Mouse (Mus musculus) lung, embryonic 16.5 days (tissue): Measurements from ENCODE around the gene Scp2. TPM values are rescaled to one million over a fixed set of nuclear protein-coding genes. Genes with fewer than 3 reads are reported as not detected.

ENCODE experiments used
- ATAC-seq: fragments of 200-750 bp; cut with Nextera tagmentation; 2 replicates; pipeline ENCODE4 v1.8.0; 2017; ENCODE audit warnings: low read depth, mild to moderate bottlenecking, moderate library complexity
- H3K27ac ChIP-seq: fragments of 300-500 bp; sonication (generic); 2 replicates; pipeline ENCODE4 v1.5.1; 2014; ENCODE audit warnings: mild to moderate bottlenecking, control low read depth, low read length
- H3K27me3 ChIP-seq: fragments of 300-500 bp; sonication (generic); 2 replicates; pipeline ENCODE4 v1.6.1; 2014; ENCODE audit warnings: low read depth, low read length, mixed read lengths; ENCODE audit not compliant: control insufficient read depth, insufficient read depth
- H3K36me3 ChIP-seq: fragments of 300-500 bp; sonication (generic); 2 replicates; pipeline ENCODE4 v1.6.1; 2014; ENCODE audit warnings: low read length; ENCODE audit not compliant: control insufficient read depth, insufficient read depth
- H3K4me1 ChIP-seq: fragments of 300-500 bp; sonication (generic); replicated peaks from 2 replicates; pipeline ENCODE4 v1.6.1; 2014; ENCODE audit warnings: low read length, mixed read lengths; ENCODE audit not compliant: control insufficient read depth, insufficient read depth
- H3K4me2 ChIP-seq: fragments of 300-500 bp; sonication (generic); 2 replicates; pipeline ENCODE4 v1.6.1; 2014; ENCODE audit warnings: low read depth, low read length, control low read depth
- H3K4me3 ChIP-seq: fragments of 300-500 bp; sonication (generic); 2 replicates; pipeline ENCODE4 v1.5.1; 2014; ENCODE audit warnings: mild to moderate bottlenecking, low read length, control low read depth
- H3K9ac ChIP-seq: fragments of 300-500 bp; sonication (generic); 2 replicates; pipeline ENCODE4 v1.6.1; 2014; ENCODE audit warnings: low read length, control low read depth
- H3K9me3 ChIP-seq: fragments of 300-500 bp; sonication (generic); 2 replicates; pipeline ENCODE4 v1.6.1; 2016; ENCODE audit warnings: low read length; ENCODE audit not compliant: control insufficient read depth
- WGBS: fragments of 180-500 bp; shearing (Covaris S2); extraction: QIAGEN DNeasy Blood & Tissue Kit; methylation state at CpG from one replicate; pipeline ENCODE4 v1.1.7; 2014; 5-methylcytosine and 5-hydroxymethylcytosine counted together
- polyA plus RNA-seq: library from polyadenylated mRNA; unstranded; fragments of >200 nt; fragmentation: Nextera tagmentation; extraction: Ambion mirVana; gene quantifications from 2 replicates; pipeline ENCODE4 v1.2.1, GENCODE M21; 2015

Scp2 gene
- polyA plus RNA-seq, 1 experiment from 2014 or later, result 326 TPM

DNA sequence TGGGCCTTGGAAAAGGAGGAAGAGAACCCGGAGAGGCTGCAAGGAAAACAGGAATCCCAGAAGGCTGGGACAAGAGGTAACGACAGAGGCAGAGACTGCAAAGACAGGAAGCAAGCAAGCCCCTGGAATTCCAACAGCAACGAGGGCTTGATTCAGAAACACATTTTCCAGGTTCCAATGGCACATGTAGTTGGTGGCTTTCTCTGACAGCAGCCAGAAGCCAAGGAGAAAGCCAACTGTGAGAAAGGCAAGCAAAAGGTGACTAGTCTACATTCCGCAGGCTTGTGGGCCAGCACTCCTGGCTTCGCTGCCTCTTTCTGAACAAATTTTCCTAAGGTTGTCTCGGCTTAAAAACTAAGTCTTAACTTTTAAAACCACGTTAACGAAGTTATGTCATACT is 74.1 kb downstream of the Scp2 start:
- Histone ChIP-seq H3K4me1 (peaks cover 12% of the 10 kb centered on the region), H3K27ac (peak overlapping the region; percentile 26), H3K36me3 (peaks cover 6% of the 10 kb centered on the region), H3K9me3 (no peaks in the 10 kb centered on the region), H3K4me2 (peak overlapping the region; percentile 55), H3K4me3 (peak overlapping the region; percentile 65), H3K9ac (peak overlapping the region; percentile 76), H3K27me3 (no peaks in the 10 kb centered on the region)
- WGBS, result 6% methylated on average over 8 of the region's 8 CpGs
- no peak for ATAC-seq

GRCm38 (mm10) chr4:108070286-108070685 is 74.5 kb downstream of the Scp2 start:
- no peak for ATAC-seq
- Histone ChIP-seq H3K27ac (peak overlapping the region; percentile 26), H3K4me2 (peak overlapping the region; percentile 55), H3K27me3 (no peaks in the 10 kb centered on the region), H3K4me3 (peak overlapping the region; percentile 65), H3K4me1 (peaks cover 12% of the 10 kb centered on the region), H3K36me3 (peaks cover 10% of the 10 kb centered on the region), H3K9me3 (no peaks in the 10 kb centered on the region), H3K9ac (peak overlapping the region; percentile 76)
- 43% methylated on average over 4 of the region's 4 CpGs for WGBS

DNA sequence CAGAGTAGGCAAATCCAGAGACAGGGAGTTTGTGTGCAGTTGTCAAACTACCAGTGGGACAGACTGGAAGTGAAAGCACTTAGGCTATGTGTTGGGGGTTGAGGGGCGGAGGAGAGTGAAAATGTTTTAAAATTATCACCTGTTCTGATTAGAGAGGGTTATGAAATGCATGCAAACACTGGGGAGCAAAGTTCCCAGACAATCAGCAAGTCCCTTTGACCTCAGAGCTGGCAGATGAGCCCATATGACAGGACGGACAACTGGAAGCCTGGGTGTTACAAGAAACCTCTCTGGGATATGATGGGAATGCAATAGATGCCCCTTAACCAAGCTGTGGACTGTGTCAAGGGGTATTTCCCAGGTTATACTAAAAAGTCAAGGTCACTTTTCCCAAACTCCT is 76.7 kb downstream of the Scp2 start:
- H3K4me1 ChIP-seq, result peaks cover 13% of the 10 kb centered on the region
- H3K9me3 ChIP-seq, result no peaks in the 10 kb centered on the region
- no peak overlapping the region for H3K27ac ChIP-seq
- H3K4me3 ChIP-seq, result no peak overlapping the region
- H3K27me3 ChIP-seq, result no peaks in the 10 kb centered on the region
- ATAC-seq, result no peak
- WGBS, result 69% methylated on average over 2 of the region's 2 CpGs
- no peak overlapping the region for H3K9ac ChIP-seq
- H3K36me3 ChIP-seq, result peaks cover 15% of the 10 kb centered on the region
- no peak overlapping the region for H3K4me2 ChIP-seq

- no peak overlapping the region for H3K9ac ChIP-seq
- peaks cover 13% of the 10 kb centered on the region for H3K4me1 ChIP-seq
- WGBS, result 85% methylated on average over 7 of the region's 7 CpGs
- no peak overlapping the region for H3K4me2 ChIP-seq
- H3K36me3 ChIP-seq, result peaks cover 22% of the 10 kb centered on the region
- ATAC-seq, result no peak
- H3K9me3 ChIP-seq, result 0 out of 2 replicates have a peak, but pooled peaks cover under 1% of the 10 kb centered on the region
- no peaks in the 10 kb centered on the region for H3K27me3 ChIP-seq
- H3K27ac ChIP-seq, result no peak overlapping the region
- H3K4me3 ChIP-seq, result no peak overlapping the region
Observed at GRCm38 (mm10) chr4:108067261-108067660, 77.5 kb downstream of the Scp2 start.

DNA sequence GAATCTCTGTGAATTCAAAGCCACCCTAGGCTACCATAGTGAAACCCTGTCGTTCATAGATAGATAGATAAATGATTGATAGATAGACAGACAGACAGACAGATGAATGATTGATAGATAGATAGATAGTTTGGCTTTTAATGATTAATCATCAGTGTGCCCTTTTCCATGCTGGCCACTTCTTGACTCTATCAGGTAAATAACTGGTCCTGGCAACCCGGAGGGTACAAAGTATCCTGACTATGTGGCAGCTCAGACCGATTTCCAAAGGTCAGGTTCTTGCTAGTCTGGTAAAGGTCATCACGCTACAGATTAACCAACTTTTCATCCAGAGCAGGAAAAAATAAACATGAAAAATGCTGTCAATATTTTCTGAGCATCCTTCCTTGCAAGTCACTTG is 78.2 kb downstream of the Scp2 start:
- 0 out of 2 replicates have a peak, but pooled peaks cover 2% of the 10 kb centered on the region for H3K9me3 ChIP-seq
- no peak overlapping the region for H3K9ac ChIP-seq
- H3K27me3 ChIP-seq, result no peaks in the 10 kb centered on the region
- WGBS, result 64% methylated on average over 4 of the region's 4 CpGs
- no peak overlapping the region for H3K4me2 ChIP-seq
- no peak overlapping the region for H3K4me3 ChIP-seq
- peaks cover 10% of the 10 kb centered on the region for H3K4me1 ChIP-seq
- no peak for ATAC-seq
- peaks cover 26% of the 10 kb centered on the region for H3K36me3 ChIP-seq
- no peak overlapping the region for H3K27ac ChIP-seq

- no peak overlapping the region for H3K9ac ChIP-seq
- no peak for ATAC-seq
- WGBS, result 57% methylated on average over 2 of the region's 2 CpGs
- H3K9me3 ChIP-seq, result 0 out of 2 replicates have a peak, but pooled peaks cover 2% of the 10 kb centered on the region
- H3K4me1 ChIP-seq, result peaks cover 9% of the 10 kb centered on the region
- H3K36me3 ChIP-seq, result peaks cover 27% of the 10 kb centered on the region
- H3K27ac ChIP-seq, result no peak overlapping the region
- no peak overlapping the region for H3K4me2 ChIP-seq
- H3K4me3 ChIP-seq, result no peak overlapping the region
- H3K27me3 ChIP-seq, result no peaks in the 10 kb centered on the region
Observed at GRCm38 (mm10) chr4:108065176-108065844, 79.5 kb downstream of the Scp2 start.

GRCm38 (mm10) chr4:108063616-108064015 is 81.2 kb downstream of the Scp2 start:
- Histone ChIP-seq H3K36me3 (peaks cover 33% of the 10 kb centered on the region), H3K9me3 (0 out of 2 replicates have a peak, but pooled peaks cover 2% of the 10 kb centered on the region), H3K9ac (no peak overlapping the region), H3K4me3 (no peak overlapping the region), H3K27me3 (no peaks in the 10 kb centered on the region), H3K27ac (no peak overlapping the region), H3K4me1 (peaks cover 3% of the 10 kb centered on the region; the same call in 1 of the 2 replicates), H3K4me2 (no peak overlapping the region)
- ATAC-seq, result no peak
- 67% methylated on average over 6 of the region's 6 CpGs for WGBS

DNA sequence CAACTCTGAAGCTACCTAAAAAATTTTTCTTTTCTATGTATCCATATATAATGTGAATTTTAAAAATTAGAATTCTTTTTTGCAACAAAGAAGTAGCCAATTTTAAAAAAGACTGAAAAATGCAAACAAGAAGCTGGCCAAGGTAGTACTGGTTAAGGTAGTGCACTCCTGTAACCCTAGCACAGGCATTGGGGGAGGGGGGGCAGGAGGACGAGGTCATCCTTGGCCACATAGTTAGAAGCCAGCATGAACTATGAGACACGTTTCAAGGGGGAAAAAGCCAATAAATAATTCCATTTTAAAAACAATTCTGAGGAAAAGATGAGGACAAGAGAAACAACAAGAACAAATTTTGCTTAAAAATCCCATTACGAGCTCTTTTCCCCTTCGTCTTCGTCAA is 82.3 kb downstream of the Scp2 start:
- Histone ChIP-seq H3K27ac (no peak overlapping the region), H3K4me1 (peaks cover 3% of the 10 kb centered on the region; the same call in 1 of the 2 replicates), H3K36me3 (peaks cover 33% of the 10 kb centered on the region), H3K9me3 (0 out of 2 replicates have a peak, but pooled peaks cover 2% of the 10 kb centered on the region), H3K4me2 (no peak overlapping the region), H3K9ac (no peak overlapping the region), H3K27me3 (no peaks in the 10 kb centered on the region), H3K4me3 (no peak overlapping the region)
- WGBS, result 94% methylated on average over 5 of the region's 5 CpGs
- no peak for ATAC-seq

DNA sequence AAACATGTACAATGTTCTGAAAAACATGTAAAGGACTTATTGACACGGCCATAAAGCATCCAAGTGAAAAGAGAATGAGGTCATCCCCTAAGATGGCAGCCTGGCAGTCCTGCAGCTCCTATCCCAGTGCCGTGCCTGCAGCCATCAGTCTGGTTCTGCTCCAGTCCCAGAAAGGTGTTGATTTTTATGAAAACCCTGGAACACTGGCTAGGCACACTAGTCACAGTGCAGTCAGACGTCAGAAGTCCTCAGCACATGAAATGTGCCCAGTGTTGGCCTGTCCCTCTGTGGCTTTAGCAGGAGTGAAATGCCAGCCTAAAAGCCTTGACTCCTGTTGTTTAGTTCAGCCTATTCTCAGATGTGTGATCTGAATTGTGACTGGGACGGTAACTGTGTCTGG is 84.0 kb downstream of the Scp2 start:
- ATAC-seq, result no peak
- no peak overlapping the region for H3K4me3 ChIP-seq
- H3K9me3 ChIP-seq, result 0 out of 2 replicates have a peak, but pooled peaks cover 2% of the 10 kb centered on the region
- H3K4me1 ChIP-seq, result peaks cover 5% of the 10 kb centered on the region; the same call in 1 of the 2 replicates
- 84% methylated on average over 4 of the region's 4 CpGs for WGBS
- no peak overlapping the region for H3K4me2 ChIP-seq
- H3K36me3 ChIP-seq, result peaks cover 27% of the 10 kb centered on the region
- H3K27me3 ChIP-seq, result no peaks in the 10 kb centered on the region
- H3K27ac ChIP-seq, result no peak overlapping the region
- H3K9ac ChIP-seq, result no peak overlapping the region
